Mouse (Mus musculus) E14TG2a.4 (cell line): ENCODE results near the gene Prdx5.

Experiments used
- CTCF ChIP-seq: conservative IDR thresholded peaks from 2 replicates; pipeline ENCODE4 v1.5.1; 2014; ENCODE audit warnings: low read length
- POU5F1 ChIP-seq: IDR thresholded peaks from 2 replicates; pipeline ENCODE4 v1.6.1; 2014; ENCODE audit warnings: low read length, borderline replicate concordance

- TF ChIP-seq CTCF (no peak), POU5F1 (no peak)
Observed at GRCm38 (mm10) chr19:6952712-6953037, 42.8 kb upstream of the Prdx5 start.
